Mouse (Mus musculus) naive thymus-derived CD4-positive, alpha-beta T cell, adult 2 months (primary cell): Measurements from ENCODE around the gene Nanos1.
A peak's percentile ranks its signal among the peaks of the same experiment; 100 is the strongest.

Experiments
- DNase-seq: peaks from one replicate; pipeline ENCODE4 v3.0.0-alpha.2; 2011; ENCODE audit warnings: low read depth

Gene Nanos1

GRCm38 (mm10) chr19:60755438-60756191, at the start of gene Nanos1:
Gene Nanos1 (plus strand): TSS chr19:60755987.
- DNase-seq = peak; percentile 92

DNA sequence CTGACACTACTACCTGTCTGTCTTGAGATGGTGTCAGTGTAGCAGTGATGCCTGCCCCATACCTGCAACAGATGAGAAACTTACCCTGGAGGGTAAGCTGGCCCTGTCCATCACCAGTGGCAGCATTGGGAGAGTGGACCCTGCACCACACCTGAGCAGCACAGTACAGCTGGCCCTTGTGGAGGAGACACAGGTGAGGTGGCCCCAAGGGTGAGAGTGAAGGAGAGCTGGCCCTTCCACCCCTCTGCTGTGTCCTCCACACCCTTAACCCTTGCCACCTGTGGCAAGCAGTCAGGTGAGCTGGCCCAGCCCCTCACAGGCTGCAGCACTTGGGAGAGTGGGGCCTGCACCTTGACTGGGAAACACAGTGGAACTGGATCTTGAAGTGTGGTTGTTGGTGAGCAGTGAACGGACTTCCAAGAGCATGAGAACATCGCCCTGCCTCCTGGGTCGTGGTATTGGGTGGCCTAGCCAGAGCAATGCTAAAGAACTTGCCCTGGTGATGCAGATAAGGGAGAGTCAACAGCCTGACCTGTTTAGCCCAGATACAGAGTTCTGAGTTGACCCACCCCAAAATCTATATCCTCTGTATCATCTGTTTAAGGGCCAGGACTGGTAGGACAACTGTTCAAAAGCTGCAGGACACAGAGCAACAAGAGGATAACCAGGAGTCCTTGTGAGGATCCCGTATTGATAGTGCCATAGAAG, 46.4 kb upstream of the Nanos1 start:
- DNase-seq = no peak

DNA sequence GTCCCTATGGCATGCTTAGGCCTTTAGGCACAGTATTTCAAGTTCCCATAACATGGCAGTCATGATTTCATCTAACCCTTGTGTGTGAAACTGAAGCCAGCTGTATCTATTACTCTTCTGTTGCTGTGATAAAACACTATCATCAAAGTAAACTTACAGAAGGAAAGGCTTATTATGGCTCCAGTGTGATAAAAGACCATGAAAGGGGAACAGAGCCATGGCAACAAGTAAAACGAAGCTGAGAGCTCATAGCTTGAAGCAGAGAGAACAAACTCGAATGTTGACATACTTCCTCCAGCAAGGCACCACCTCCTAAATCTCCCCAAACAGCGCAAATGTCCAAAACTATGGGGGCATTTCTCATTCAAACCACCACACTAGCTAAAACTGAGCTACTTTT, 45.6 kb upstream of the Nanos1 start:
- DNase-seq = no peak

DNA sequence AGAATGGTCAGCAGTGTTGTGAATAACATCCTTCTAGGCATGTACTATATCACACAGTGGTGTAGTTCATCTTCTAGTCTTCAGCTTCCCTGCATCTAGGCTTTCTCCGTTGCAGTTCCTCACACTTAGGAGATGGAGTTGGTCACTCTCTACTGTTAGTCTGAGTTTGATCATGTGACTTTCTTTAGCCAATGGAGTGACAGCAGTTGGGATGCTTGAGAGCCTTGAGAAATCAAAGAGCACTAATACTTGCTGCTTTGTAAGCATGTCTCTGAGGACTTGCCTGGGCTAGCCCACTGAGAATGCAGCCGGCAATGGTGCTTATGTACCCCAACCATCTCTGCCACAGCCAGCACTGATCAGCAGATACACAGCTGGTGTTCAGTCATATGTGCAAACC, 43.2 kb upstream of the Nanos1 start:
- no peak for DNase-seq

DNA sequence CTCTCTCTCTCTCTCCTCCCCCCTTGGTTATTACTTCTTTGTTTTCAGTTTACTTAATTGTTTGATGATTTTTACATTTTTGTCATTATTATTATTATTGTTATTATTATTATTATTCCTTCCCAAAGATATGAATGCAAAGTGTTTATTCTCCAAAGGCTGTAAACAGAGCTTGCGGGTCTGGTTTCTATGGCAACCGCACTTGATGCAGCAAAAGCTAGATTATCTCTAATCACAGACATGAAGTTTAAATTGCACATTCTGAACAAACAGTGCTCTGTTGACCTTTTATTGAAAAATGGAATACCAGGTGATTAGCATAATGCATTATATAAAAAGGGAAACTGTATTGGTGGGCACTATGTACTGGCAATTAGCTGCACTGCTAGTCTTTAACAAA, 39.4 kb upstream of the Nanos1 start:
- no peak for DNase-seq

- DNase-seq = peak; percentile 70
Measured at GRCm38 (mm10) chr19:60730281-60730852, 25.4 kb upstream of the Nanos1 start.

DNA sequence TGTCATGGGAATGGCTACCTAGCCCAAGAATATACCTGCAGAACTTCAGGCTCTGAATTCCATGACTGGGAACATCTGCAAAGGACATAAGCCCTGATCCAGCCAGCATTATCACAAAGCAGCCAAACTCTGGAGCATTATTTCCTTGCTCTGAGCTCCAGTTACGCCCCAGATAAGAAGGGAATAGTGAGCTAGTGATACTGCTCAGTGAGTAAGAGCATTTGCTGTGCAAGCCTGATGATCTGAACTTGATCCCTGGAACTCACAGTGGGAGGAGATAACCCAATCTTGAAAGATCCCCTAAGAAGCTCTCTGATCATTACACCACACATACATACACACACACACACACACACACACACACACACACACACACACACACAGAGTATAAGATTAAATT, 24.5 kb upstream of the Nanos1 start:
- DNase-seq = no peak

DNA sequence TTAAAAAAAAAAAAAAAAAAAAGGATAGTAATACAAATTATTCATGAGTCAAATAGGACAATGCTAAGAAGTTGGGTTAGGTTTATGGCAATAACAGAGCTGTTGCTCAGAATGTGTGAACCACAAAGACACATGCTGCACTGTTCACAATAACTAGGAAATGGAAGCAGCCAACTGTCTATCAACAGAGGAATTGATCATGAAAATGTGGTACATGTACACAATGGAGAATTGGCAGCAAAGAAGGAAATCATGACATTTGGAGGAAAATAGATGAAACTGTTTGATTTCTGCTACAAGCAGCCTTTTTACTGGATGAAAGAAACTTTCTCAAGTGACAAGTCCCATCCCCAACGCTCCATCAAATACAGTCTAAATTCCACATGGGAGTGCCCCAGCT, 23.8 kb upstream of the Nanos1 start:
- no peak for DNase-seq

GRCm38 (mm10) chr19:60740560-60740959, 15.2 kb upstream of the Nanos1 start:
- no peak for DNase-seq

- DNase-seq = no peak
Measured at GRCm38 (mm10) chr19:60743767-60744547, 11.8 kb upstream of the Nanos1 start.

GRCm38 (mm10) chr19:60747801-60748200, 8.0 kb upstream of the Nanos1 start:
- no peak for DNase-seq

- peak; percentile 80 for DNase-seq
Measured at GRCm38 (mm10) chr19:60756192-60757098, 658 bp downstream of the Nanos1 start.

- no peak for DNase-seq
Measured at GRCm38 (mm10) chr19:60757099-60757785, 1.5 kb downstream of the Nanos1 start.

DNA sequence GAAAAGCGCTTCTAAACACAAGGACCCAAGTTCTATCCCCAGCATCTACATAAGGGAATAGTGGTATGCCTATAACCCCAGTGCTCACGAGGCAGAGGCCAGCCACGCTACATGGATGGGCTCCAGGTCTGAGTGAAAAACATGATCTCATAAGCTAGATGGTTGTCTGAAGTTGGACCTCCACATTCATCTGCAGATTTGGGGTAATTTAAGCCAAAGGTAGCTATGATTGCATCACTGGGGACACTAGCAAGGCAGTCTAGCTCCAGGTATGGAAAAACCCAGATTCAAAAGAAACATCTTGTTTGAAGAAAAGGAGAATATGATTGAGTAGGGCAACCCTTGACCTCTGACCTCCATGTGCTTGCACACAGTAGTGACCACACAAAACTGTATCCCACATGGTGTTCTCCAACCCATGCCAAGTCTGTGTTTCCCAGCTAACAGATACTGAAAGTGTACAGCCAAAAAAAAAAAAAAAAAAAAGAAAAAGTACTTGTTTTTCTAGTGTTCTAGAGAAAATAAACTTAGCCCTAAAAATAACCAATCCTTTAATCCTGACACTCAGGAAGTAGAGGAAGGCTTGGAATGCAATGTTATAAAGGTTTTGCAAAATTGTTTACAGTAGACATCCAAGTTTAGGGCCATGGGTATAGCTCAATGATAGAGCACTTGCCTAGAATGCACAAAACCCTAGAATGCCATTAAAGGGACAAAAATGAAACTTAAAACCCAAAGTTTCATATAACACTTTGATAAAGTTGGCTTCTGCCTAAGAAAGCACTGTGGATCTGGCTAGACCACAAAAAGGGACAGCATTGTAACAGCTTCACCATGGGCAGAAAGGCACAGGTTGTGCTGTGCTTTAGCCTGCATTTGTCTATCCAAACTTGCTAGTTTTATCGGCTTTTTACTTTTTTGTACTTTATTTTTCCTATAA, 3.4 kb downstream of the Nanos1 start:
- DNase-seq = no peak

- no peak for DNase-seq
Measured at GRCm38 (mm10) chr19:60773366-60773765, 17.6 kb downstream of the Nanos1 start.

GRCm38 (mm10) chr19:60782034-60782433, 26.2 kb downstream of the Nanos1 start:
- DNase-seq = no peak

GRCm38 (mm10) chr19:60784712-60785111, 28.9 kb downstream of the Nanos1 start:
- DNase-seq = no peak

DNA sequence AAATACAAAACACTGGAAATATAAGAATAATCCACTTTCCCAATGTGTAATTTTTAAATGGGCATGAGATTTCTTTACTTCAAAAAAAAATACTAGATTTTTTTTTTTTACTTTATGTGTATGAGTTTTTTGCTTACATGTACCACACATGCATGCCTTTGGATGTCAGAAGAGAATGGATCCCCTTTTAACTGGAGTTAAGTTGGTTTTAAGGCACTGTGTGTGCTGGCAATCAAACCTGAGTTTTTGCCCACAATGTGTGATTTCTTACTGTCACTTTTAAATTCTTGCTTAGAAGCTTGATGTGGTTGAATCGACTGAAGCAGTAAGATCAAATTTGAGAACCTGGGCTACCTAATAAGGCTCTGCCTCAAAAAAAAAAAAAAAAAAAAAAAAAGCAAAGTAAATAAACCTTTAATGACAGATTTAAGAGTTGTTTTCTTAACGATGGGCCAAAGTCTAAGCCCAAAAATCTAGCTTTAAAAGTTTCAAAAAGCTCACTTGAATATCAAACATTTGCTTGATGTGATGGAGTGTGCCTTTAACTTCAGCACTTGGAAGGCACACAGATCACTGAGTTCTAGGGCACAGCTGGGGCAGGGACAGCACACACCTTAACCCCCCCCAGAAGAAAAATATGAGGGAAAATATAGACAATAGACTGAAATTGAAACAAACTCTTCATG, 31.8 kb downstream of the Nanos1 start:
- DNase-seq = peak; percentile 28
